Mouse (Mus musculus): ENCODE data around the gene Stap1.

GRCm38 (mm10) chr5:86072756-86073386 lies 1.3 kb downstream of the Stap1 start:
- no peak for TF ChIP-seq POLR2A (IDR thresholded peaks at IDR 0.05; ENCODE audit: extremely low read depth, insufficient read depth, low read length)
- no peak for TF ChIP-seq CTCF (IDR thresholded peaks at IDR 0.05; ENCODE audit: low read depth, low read length)

Measured in liver, adult 2 months (tissue).